Mouse (Mus musculus): ENCODE results near the gene Zfp988.
"Not testable (repeated sequence)": the region's sequence is repeated elsewhere in the genome, so short reads cannot be mapped to it uniquely, and the experiment has no call there.

- not testable (repeated sequence) for TF ChIP-seq EP300, CTCF (IDR thresholded peaks at IDR 0.05)
Observed at GRCm38 (mm10) chr4:147356042-147356441, 50.6 kb downstream of the Zfp988 start.
